Mouse (Mus musculus) neutrophil, adult 65 days (primary cell): ENCODE data around the gene Rbms1. TPM values are rescaled to one million over a fixed set of nuclear protein-coding genes. Genes with fewer than 3 reads are reported as not detected.

Source experiments
- total RNA-seq: library from RNA; stranded (reverse); gene quantifications from 2 replicates; pipeline ENCODE4 v1.2.4, GENCODE M21; 2023

Gene Rbms1
- total RNA-seq: 151 and 178 TPM in 2 replicates

GRCm38 (mm10) chr2:60962671-60963421 is at the start of gene Rbms1:
Rbms1 (minus strand) TSS chr2:60963192.

GRCm38 (mm10) chr2:60722514-60722913 is 240.5 kb downstream of the Rbms1 start, which contains the start of gene Itgb6:
Itgb6 (minus strand) TSS chr2:60722643.

Other genes starting within 250 kb of the Rbms1 start
- gene Itgb6, start 240.5 kb downstream of the Rbms1 start, total RNA-seq: not detected in 2 replicates